Mouse (Mus musculus): ENCODE data around the gene Art4.

DNA sequence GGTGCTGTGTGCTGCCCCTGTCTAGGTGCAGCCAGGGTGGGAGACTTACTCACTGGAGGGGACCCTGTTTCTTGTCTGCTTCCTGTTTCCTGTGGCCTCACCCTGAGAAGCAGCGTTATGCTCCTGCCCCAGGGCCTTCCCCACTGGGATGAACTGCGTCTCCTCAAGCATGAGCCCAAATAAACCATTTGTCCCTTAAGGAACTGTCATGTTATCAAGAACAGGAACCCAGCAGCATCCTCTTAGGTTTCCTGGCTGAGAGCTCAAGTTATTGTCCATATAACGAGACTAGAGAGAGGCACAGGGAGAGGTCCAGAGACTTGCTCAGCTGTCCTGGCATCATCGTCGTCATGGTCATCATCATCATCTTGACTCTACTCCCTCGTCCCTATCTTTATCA lies 7.3 kb downstream of the Art4 start:
- TF ChIP-seq CTCF (IDR thresholded peaks at IDR 0.05) (no peak), POLR2A (IDR thresholded peaks at IDR 0.05; ENCODE audit: insufficient read depth, low read depth, low read length) (no peak), EP300 (IDR thresholded peaks at IDR 0.05; ENCODE audit: insufficient read depth, low read depth, low read length) (no peak)

Measured in heart, adult 2 months (tissue).